Mouse (Mus musculus): ENCODE data around the gene Bcl7c.
"Not testable (repeated sequence)": the region's sequence is repeated elsewhere in the genome, so short reads cannot be mapped to it uniquely, and the experiment has no call there.

Bcl7c gene

DNA sequence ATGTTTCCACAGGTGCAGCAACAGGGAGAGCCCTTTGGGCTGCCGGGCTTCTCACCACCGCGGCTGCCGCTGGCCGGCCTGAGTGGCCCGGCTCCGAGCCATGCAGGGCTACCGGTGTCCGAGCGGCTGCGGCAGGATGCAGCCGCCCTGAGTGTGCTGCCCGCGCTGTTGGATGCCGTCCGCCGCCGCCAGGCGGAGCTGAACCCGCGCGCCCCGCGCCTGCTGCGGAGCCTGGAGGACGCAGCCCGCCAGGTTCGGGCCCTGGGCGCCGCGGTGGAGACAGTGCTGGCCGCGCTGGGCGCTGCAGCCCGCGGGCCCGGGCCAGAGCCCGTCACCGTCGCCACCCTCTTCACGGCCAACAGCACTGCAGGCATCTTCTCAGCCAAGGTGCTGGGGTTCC lies 8.3 kb upstream of the Bcl7c start:
- DNase-seq (ENCODE audit: low spot score): peak; percentile 49

- DNase-seq (ENCODE audit: low spot score): no peak
Measured at GRCm38 (mm10) chr7:127714816-127715215, 6.1 kb upstream of the Bcl7c start.

DNA sequence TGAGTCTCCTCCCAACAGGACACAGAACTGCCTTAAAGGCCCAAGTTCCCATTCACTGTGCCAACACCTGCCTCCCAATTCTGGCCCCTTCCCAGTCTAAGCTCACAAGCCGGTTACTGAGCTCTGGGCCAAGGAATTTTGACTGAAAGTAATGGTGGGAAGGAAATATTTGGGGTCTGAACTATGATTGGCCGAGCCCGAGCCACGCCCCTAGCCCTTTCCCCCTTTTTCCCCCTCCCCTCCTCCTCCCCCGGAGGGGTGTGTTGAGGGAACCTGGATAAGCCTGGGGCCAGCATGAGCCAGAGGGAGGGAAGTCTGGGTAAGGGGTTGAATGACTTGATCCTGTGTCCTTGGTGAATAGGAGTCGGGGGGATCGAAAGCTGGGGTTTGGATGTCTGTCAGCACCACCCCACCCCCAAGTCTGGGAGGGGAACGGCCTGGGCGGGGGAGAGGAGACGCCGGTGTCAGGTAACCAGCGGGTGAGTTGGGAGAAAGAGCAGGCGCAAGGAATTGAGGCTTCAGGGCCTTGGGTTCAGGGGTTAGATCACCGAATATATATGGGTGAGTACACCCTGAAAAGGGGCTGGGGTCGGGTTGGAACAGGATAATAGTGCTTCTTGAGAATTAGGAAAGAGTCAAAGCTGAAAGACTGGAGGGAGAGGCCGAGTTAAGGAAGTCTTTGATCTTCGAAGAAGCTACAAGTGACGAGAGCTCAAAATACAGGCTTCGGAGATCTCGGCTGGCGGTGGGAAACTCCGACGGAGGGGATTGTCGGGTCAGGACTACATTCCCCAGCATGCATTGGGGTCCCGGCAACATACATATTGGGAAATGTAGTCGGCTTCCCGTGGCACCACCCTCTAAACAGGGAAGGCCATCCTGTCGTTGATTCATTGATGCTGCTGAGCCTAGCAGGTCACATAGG lies 4.0 kb upstream of the Bcl7c start, which contains the start of gene Ctf1:
TSS of gene Ctf1 (plus strand) at position 276 of the 925 bp plus-strand sequence.
- peak; percentile 57 for DNase-seq (ENCODE audit: low spot score)

GRCm38 (mm10) chr7:127711456-127711855 lies 2.7 kb upstream of the Bcl7c start:
- DNase-seq (ENCODE audit: low spot score): no peak

DNA sequence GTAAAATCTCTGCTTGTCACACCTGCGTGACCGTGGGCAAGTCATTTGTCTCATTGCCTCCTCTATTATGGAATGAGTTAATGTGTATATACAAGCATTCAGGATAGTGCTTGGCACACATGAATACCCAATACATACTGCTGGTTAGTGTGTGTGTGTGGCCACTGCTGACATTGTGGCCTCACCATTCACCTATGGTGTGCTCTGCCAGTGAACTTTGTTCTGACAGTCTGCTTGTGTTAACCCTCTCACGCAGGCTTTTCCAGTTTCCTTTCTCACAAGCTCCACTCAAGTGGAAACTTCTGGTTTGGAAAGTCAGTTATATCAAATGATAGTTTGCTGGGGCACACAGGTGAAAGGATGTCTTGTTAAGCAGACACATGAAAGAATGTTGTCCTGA lies 2.3 kb upstream of the Bcl7c start:
- DNase-seq (ENCODE audit: low spot score): no peak

- DNase-seq (ENCODE audit: low spot score): no peak
Measured at GRCm38 (mm10) chr7:127709261-127709979, 687 bp upstream of the Bcl7c start.

DNA sequence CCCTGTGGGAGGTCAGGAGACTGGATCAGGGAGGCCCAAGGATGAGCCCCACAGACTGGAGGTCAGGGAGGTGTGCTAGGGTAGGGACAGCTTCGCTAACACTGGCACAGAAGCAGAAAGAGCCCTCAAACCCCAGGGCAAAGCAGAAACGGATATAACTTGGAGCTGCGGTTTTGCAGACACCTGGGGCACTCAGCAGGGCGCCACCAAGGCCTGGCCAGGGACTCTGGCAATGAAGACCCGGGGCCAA lies 851 bp downstream of the Bcl7c start:
- no peak for DNase-seq (ENCODE audit: low spot score)

GRCm38 (mm10) chr7:127707045-127707956 lies 1.4 kb downstream of the Bcl7c start:
- no peak for DNase-seq (ENCODE audit: low spot score)

DNA sequence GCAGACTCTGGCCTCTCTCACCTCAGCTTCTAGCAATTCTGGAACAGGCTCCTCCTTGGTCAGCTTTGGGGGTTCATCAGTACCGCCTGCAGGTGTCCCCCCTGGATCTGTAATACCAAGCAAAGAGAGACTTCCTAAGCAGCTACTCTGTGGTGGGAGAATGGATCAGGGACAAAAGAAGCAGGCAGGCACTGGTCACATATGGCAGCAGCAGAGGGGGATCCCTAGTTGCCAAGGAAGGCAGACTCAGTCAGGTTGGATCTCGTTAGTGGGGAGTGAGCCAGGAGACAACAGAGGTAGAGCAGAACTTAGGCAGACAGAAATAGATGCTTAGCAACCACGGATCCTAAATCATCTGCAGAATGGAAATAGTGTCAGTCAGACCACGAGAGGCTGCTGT lies 3.0 kb downstream of the Bcl7c start:
- DNase-seq (ENCODE audit: low spot score): no peak

- DNase-seq (ENCODE audit: low spot score): no peak
Measured at GRCm38 (mm10) chr7:127704598-127704997, 4.1 kb downstream of the Bcl7c start.

GRCm38 (mm10) chr7:127703561-127704178 lies 5.1 kb downstream of the Bcl7c start:
- no peak for DNase-seq (ENCODE audit: low spot score)

GRCm38 (mm10) chr7:127700712-127701331 lies 7.9 kb downstream of the Bcl7c start:
- DNase-seq (ENCODE audit: low spot score): no peak

DNA sequence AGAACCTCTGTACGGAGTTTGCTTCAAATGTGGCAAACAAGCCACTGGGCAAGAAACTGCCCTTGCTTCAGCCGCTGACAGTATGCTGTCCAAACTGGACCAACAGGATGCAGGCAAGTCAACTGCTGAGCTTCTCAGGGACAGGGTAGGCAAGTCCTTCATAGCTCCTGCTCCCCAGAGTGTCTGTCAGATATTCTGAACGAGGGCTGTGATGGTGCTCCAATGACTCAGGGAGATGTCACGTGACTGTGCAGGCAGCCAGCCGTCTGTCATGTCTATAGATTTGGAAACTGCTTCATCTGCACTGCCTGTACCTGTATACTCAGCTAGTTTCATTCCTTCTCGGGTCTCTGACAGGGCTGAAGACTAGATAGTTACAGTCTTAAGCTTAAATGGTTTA lies 9.7 kb downstream of the Bcl7c start:
- DNase-seq (ENCODE audit: low spot score): no peak

DNA sequence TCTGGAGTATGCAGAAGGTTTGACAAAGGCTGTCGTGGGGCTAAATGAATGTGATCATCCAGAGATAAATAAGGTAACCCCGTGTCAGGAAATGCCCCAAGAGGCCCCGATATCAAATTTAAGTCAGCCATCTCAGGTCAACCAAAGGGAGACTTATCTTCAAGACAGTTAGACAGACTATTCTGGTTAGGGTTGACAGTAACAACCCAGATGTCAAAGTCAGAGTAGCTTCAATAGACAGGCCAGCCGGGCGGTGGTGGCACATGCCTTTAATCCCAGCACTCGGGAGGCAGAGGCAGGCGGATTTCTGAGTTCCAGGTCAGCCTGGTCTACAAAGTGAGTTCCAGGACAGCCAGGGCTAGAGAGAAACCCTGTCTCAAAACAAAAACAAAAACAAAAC lies 15.0 kb downstream of the Bcl7c start:
- DNase-seq (ENCODE audit: low spot score): not testable (repeated sequence)

DNA sequence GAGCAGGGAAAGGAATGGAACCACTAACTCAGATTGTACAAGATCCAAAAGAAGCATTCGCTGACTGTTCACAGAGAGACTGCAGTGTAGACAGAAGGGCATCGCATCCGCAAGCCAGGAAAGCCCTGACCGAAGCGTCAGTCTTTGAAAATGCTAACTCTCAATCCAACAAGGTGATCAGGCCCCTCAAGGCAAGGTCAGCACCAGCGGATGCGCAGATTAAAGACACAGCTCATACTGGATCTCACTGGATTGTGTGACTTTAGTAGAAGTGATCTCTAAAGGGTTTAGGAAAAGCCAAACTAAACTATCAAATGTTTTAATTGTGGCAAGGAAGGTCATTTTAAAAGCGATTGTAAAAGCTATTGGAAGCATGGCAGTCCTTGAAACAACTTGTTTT lies 15.4 kb downstream of the Bcl7c start:
- DNase-seq (ENCODE audit: low spot score): no peak

- DNase-seq (ENCODE audit: low spot score): no peak
Measured at GRCm38 (mm10) chr7:127691221-127691989, 17.3 kb downstream of the Bcl7c start.

DNA sequence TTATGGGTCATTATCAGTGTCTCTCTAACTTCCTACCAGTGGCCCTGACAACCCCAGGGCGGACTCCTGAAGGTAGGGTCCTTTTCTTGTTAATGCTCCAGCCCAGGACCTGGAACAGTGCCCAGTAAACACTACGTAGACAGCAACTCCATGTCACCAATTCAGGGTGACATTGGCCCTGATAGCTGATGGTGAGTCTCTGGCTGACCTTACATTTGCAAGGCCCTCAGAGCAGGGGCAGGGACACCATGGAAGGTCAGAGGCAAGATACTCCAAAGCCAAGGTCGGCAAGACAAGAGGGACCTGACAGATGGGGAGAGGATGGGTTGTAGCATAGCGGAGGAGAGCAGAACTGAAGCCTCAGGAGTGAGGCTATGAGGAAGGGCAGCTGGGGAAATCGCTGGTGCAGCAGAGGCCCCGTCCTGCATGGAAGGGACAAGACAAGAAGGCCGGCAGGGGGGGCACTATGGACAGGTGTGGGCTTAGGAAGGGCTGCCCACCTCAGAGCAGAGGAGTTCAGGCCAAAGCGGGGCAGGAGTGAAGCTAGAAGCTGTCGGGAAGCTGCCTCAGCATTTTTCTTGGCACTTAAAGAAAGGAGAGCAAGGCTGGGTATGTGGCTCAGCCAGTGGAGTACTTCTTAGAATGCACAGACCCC lies 19.0 kb downstream of the Bcl7c start:
- no peak for DNase-seq (ENCODE audit: low spot score)

DNA sequence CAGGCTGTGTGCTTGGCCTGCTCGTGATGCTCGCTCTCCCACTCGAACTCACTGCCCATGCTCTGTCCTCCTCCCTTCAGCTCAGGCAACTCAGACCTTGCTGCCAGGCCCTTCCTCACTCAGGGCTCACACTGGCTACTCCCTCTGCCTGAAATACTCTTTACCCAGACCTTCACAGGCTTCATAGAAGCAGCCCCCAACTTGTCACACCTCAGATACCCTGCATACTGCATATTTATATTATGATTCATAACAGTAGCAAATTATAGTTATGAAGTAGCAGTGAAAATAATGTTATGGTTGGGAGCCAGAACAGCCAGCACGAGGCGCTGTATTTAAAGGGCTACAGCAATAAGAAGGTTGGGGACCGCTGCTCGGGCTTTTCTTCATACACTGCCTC lies 19.8 kb downstream of the Bcl7c start:
- DNase-seq (ENCODE audit: low spot score): no peak

DNA sequence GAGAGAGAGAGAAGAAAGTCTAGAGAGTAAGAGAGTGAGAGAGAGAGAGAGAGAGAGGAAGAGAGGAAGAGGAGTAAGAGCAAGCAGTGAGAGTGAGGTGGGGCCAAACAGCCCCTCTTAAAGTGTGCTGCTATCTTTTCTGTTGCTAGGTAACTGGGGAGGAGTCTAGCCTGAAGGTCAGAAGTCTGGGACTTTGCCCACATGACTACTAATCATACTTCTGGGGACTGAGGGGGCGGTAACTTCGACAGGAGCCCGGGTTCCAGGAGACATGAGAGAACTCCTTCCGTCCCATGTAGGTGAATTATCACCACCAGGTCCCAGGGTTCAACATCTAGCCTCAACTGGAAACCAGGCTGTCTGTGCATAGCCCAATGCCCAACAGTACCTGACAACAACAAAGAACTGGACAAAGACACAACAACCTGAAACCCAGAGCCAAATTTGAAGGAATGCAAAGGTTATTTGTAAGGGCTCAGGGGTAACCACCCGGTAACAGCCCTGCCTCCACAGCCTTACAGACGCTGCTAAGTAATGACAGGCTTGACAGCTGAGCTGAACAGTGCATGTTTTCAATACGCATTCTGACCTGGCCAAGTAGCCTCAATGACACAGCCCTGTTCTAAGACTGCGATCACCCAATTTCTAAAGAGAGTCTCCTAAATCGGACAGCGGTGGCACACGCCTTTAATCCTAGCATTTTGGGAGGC lies 21.8 kb downstream of the Bcl7c start:
- DNase-seq (ENCODE audit: low spot score): no peak

Data from left cerebral cortex, adult 11 months (tissue).